Mouse (Mus musculus) cerebellum, adult 2 months (tissue): ENCODE measurements at regions not wholly inside any gene's neighbourhood (a gene's known extent, or its start where the extent isn't known, plus 50 kb on each side); places are given as distances from the start of the nearest gene placed in this dataset.
"Not testable (repeated sequence)": the region's sequence is repeated elsewhere in the genome, so short reads cannot be mapped to it uniquely, and the experiment has no call there.

Experiments used
- CTCF ChIP-seq: fragments of 200-500 bp; IDR thresholded peaks from 2 replicates; pipeline ENCODE4 v1.5.1; 2011; ENCODE audit warnings: low read depth, mild to moderate bottlenecking, control low read depth, low read length, moderate library complexity, borderline replicate concordance; ENCODE audit not compliant: insufficient read depth
- POLR2A ChIP-seq: fragments of 200-500 bp; IDR thresholded peaks from 2 replicates; pipeline ENCODE4 v1.6.1; 2011; ENCODE audit warnings: low read length, control low read depth, borderline replicate concordance; ENCODE audit not compliant: insufficient read depth

GRCm38 (mm10) chr12:117363457-117363856 lies 152.8 kb upstream of the Rapgef5 start:
- not testable (repeated sequence) for TF ChIP-seq CTCF, POLR2A
